15 mouse cellular contexts compared by ENCODE assay signal in genomic region chr19:27906976-27907375, GRCm38 (mm10).
DNase-seq lines count a peak whose midpoint lies in the region; ATAC-seq and TF ChIP-seq lines count a peak whose summit lies in the region.
"Had no signal": no experiment of that assay in that cellular context is flagged by ENCODE, and none has a peak within 500 bp of the region (broad histone marks: within the 10 kb centered on the region; RNA-seq: fewer than 3 reads in every experiment).

No protein-coding gene starts in this region.

- TF ChIP-seq CTCF in intestine, postnatal 0 days (IDR thresholded peaks at IDR 0.05; ENCODE audit: low read depth) = no peak

- no peak for TF ChIP-seq POLR2A in myocyte (IDR thresholded peaks at IDR 0.05; ENCODE audit: insufficient read length, low read depth)

- no peaks in the 10 kb centered on the region for H3K36me3 ChIP-seq in myocyte (ENCODE audit: control insufficient read depth, insufficient read depth)
- no peaks in the 10 kb centered on the region for H3K36me3 ChIP-seq in intestine, postnatal 0 days (ENCODE audit: control insufficient read depth, insufficient read depth)
- H3K36me3 ChIP-seq: limb, embryonic 15.5 days had no signal

- no peaks in the 10 kb centered on the region for H3K27me3 ChIP-seq in myocyte (ENCODE audit: control insufficient read depth, insufficient read depth, insufficient read length)
- H3K27me3 ChIP-seq in intestine, postnatal 0 days (replicated peaks; ENCODE audit: control insufficient read depth, insufficient read depth, low read length) = no peaks in the 10 kb centered on the region
- H3K27me3 ChIP-seq: limb, embryonic 15.5 days; megakaryocyte, embryonic 14.5 days had no signal

- peak; percentile 32 for DNase-seq in embryo, embryonic 10.5 days (ENCODE audit: low spot score)
- no peak for DNase-seq in embryo, embryonic 11 days
- DNase-seq in brain, adult 2 months (ENCODE audit: low read depth, low spot score) = peak; percentile 47
- peak; percentile 14 for DNase-seq in induced T-regulatory cell, adult 2 months (ENCODE audit: low read depth)
- no peak for DNase-seq in thymus, postnatal 4 days
- no peak for DNase-seq in lung, adult 18-20 months
- DNase-seq: cerebellum, adult 8-10 months; gastrocnemius, postnatal 36 days; kidney, postnatal 10 days; spleen, adult 18-20 months had no signal

- H3K4me1 ChIP-seq in intestine, postnatal 0 days (replicated peaks; ENCODE audit: control insufficient read depth, insufficient read depth, low read length) = peaks cover 4% of the 10 kb centered on the region
- H3K4me1 ChIP-seq: limb, embryonic 15.5 days had no signal

- no peaks in the 10 kb centered on the region for H3K9me3 ChIP-seq in intestine, postnatal 0 days (ENCODE audit: control insufficient read depth)
- H3K9me3 ChIP-seq: limb, embryonic 15.5 days; megakaryocyte, embryonic 14.5 days had no signal

- ATAC-seq in intestine, postnatal 0 days = no peak
- ATAC-seq: hindbrain, embryonic 16.5 days had no signal

- no peak overlapping the region for H3K27ac ChIP-seq in intestine, postnatal 0 days (ENCODE audit: low read depth, low read length)
- H3K27ac ChIP-seq: limb, embryonic 15.5 days had no signal

- peak overlapping the region; percentile 67 for H3K4me2 ChIP-seq in myocyte (ENCODE audit: low read depth)
- no peak overlapping the region for H3K4me2 ChIP-seq in intestine, postnatal 0 days (replicated peaks; ENCODE audit: low read depth)
- H3K4me2 ChIP-seq: limb, embryonic 15.5 days had no signal

- WGBS in intestine, postnatal 0 days = 49% methylated on average over 5 of the region's 5 CpGs

- peaks cover 25% of the 10 kb centered on the region for H3K79me2 ChIP-seq in myocyte (ENCODE audit: control insufficient read depth, insufficient read depth)

- no peak overlapping the region for H3ac ChIP-seq in myocyte (ENCODE audit: control insufficient read depth, insufficient read length)

- H3K9ac ChIP-seq in intestine, postnatal 0 days (ENCODE audit: low read depth, low read length) = no peak overlapping the region
- H3K9ac ChIP-seq: limb, embryonic 15.5 days had no signal

- no peak overlapping the region for H3K4me3 ChIP-seq in myocyte
- no peak overlapping the region for H3K4me3 ChIP-seq in intestine, postnatal 0 days (ENCODE audit: low read depth, low read length)
- H3K4me3 ChIP-seq: limb, embryonic 15.5 days; megakaryocyte, embryonic 14.5 days had no signal

TF ChIP-seq in myocyte, 11 proteins besides CTCF, POLR2A, EP300 and RAD21:
- TF ChIP-seq MAX (IDR thresholded peaks at IDR 0.05; ENCODE audit: low read depth) = no peak
- no peak for TF ChIP-seq MYOG (IDR thresholded peaks at IDR 0.05; ENCODE audit: control insufficient read depth in 1 of 3, insufficient read depth in 1 of 3, insufficient read length in 2 of 3, low read depth in 2 of 3)
- TF ChIP-seq POLR2AphosphoS2 (IDR thresholded peaks at IDR 0.05; ENCODE audit: insufficient read length, low read depth) = no peak
- no peak for TF ChIP-seq SRF (IDR thresholded peaks at IDR 0.05; ENCODE audit: control insufficient read depth, insufficient read length, low read depth)
- TF ChIP-seq MYOD1 (IDR thresholded peaks at IDR 0.05; ENCODE audit: control insufficient read depth in 1 of 3, insufficient read length in 2 of 3, low read depth in 2 of 3) = no peak
- TF ChIP-seq USF1 (IDR thresholded peaks at IDR 0.05; ENCODE audit: low read depth) = no peak
- no peak for TF ChIP-seq TCF3 (IDR thresholded peaks at IDR 0.05; ENCODE audit: insufficient read length, low read depth)
- 0 out of 2 replicates have a peak, but pooled peaks have one; percentile 48 for TF ChIP-seq CEBPB (IDR thresholded peaks at IDR 0.05; ENCODE audit: insufficient read depth, poor library complexity, severe bottlenecking)

Comparison
In these comparisons a context has a peak if more than half of its experiments do, and no peak if none do; other contexts are left out.
1. DNase-seq: peak in embryo, embryonic 10.5 days (single experiment), brain, adult 2 months (single experiment) and induced T-regulatory cell, adult 2 months (single experiment); none in embryo, embryonic 11 days (single experiment), thymus, postnatal 4 days (single experiment) and lung, adult 18-20 months (0 of 2).